Mouse (Mus musculus): ENCODE data around the gene Fgd6.

- TF ChIP-seq CTCF (IDR thresholded peaks at IDR 0.05; ENCODE audit: extremely low read depth, insufficient read length, insufficient replicate concordance, low read depth, low read length) (no peak), POLR2A (IDR thresholded peaks at IDR 0.05; ENCODE audit: low read depth, low read length) (no peak)
Measured at GRCm38 (mm10) chr10:94068701-94069100, 32.9 kb downstream of the Fgd6 start.
